Mouse (Mus musculus): Measurements from ENCODE around the gene Rps6kb1.
"Not testable (repeated sequence)": the region's sequence is repeated elsewhere in the genome, so short reads cannot be mapped to it uniquely, and the experiment has no call there.

Gene Rps6kb1

DNA sequence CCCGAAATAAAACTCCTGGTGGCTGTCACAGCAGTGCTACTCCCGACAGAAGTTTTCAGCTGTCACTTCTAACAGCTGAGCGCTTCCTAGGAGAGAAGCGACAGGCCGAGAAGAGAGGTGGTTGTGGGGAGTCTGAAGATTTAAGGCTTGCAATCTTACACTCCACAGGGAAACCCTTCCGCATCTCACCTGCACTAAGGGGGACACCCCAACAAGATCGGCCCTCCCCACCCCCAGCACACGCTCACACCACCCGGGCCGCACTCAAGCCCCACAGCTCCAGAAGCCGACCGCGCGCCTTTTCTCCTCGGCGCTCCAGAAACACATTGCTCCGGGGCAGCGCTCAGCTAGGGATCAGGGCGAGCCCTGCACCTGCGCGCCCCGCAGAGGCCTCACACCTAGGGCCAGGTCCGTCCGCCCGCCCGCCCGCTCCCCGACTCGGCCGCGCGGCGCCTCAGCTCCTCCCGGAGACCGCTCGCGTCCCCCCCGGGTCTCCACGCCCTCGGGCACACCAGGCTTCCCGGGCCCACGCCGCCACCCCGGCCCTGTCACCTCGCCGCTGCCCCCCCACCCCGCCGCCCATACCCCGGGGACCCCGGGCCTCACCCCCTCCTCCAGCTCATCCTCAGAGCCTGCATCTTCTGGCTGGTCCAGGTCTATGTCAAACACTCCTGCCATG, 506 bp downstream of the Rps6kb1 start:
- ATAC-seq (ENCODE audit: insufficient number of reproducible peaks, low FRiP score, low TSS enrichment) = peak; percentile 59; the same call in 1 of the 2 replicates

GRCm38 (mm10) chr11:86542851-86543250, 1.8 kb downstream of the Rps6kb1 start:
- ATAC-seq (ENCODE audit: insufficient number of reproducible peaks, low FRiP score, low TSS enrichment) = no peak

DNA sequence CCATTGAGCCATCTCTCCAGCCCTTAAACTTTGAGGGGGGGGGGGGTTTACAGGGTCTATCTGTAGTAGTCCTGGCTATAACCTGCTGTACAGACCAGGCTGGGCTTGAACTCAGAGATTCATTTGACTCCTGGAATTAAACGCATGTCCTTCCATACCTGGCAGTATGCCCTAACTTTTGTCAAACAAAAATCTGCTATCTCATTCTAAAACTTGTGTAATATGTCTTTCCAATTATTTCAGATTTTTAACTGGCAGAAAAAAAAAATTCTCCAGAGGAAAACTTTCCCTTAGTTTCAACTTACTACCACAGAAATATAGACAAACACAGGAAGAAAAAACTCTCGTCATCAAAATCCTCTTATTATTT, 4.1 kb downstream of the Rps6kb1 start:
- no peak for ATAC-seq (ENCODE audit: insufficient number of reproducible peaks, low FRiP score, low TSS enrichment)

GRCm38 (mm10) chr11:86539716-86540475, 4.7 kb downstream of the Rps6kb1 start:
- no peak for ATAC-seq (ENCODE audit: insufficient number of reproducible peaks, low FRiP score, low TSS enrichment)

GRCm38 (mm10) chr11:86538786-86539185, 5.8 kb downstream of the Rps6kb1 start:
- ATAC-seq (ENCODE audit: insufficient number of reproducible peaks, low FRiP score, low TSS enrichment) = no peak

DNA sequence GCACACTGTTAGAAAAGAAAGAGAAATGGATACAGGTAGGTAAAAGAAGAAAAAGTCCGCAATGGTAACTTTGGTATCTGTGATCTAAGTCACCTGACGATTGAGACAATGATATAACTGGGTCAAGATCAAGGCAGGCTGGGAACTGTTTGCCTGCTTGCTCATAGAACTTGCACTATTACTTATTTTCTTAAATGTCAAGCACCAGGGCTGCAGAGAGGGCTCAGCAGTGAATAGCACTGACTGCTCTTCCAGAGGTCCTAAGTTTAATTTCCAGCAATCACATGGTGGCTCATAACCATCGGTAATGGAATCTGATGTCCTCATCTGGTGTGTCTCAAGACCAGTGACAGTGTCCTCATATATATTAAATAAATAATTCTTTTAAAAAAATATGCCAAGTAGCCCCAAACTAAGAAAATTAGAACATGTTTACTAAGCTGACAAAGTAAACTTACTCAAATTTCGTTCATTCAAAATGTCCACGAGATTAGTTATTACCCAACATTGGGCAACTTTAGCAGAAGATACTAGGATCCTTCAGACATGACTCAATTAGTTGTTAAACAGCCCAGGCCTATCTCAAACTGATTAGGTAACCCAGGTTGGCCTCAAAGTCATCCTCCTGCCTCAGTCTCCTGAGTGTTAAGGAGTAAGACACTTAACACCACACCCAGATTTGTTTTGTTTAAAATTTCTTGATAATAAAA, 10.2 kb downstream of the Rps6kb1 start:
- ATAC-seq (ENCODE audit: insufficient number of reproducible peaks, low FRiP score, low TSS enrichment) = no peak

DNA sequence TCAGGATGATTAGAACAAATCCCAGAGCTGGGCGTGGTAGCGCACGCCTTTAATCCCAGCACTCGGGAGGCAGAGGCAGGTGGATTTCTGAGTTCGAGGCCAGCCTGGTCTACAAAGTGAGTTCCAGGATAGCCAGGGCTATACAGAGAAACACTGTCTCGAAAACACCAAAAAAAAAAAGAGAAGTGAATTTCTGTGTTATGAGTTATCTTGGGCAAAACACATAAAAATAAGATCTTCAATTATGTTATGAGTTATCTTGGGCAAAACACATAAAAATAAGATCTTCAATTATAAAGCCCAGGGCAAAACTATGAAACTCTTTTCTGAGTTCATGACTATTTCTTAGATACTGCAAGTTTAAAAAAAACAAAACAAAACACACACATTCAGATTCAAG, 11.3 kb downstream of the Rps6kb1 start:
- ATAC-seq (ENCODE audit: insufficient number of reproducible peaks, low FRiP score, low TSS enrichment) = not testable (repeated sequence)

- ATAC-seq (ENCODE audit: insufficient number of reproducible peaks, low FRiP score, low TSS enrichment) = no peak
Observed at GRCm38 (mm10) chr11:86532834-86533233, 11.8 kb downstream of the Rps6kb1 start.

DNA sequence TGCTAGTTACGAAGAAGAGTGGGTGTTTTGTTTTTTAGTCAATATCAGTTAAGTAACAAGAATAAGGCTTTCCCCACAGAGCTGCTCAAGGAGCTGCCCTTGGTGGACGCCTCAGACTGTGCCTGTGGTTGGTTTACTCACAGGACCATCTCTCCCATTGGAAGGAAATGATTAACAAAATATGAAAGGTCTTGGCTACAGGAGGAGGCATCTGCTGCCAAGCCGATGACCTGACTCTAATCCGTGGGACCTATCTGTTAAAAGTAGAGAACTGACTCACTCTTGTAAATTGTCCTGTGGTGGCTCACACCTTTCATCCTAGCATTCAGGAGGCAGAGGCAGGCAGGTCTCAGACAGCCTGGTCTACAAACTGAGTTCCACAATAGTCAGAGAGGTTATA, 17.1 kb downstream of the Rps6kb1 start:
- ATAC-seq (ENCODE audit: insufficient number of reproducible peaks, low FRiP score, low TSS enrichment) = no peak

DNA sequence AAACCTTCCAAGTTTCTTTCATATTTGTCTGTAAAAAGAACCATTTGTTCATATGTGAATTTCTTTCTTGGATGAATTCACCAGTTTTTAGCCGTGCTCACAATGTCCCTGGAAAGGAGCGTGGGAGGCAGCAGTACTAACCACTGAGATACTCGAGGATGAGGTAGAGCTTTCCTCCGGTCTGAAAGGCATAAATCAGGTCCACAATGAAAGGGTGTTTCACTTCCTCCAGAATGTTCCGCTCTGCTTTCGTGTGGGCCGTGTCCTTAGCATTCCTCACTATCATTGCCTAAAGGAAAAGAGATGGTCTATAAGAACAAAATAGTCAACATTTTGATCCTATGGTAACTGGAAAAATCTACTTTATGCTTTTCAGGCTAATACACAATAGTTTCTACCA, 24.9 kb downstream of the Rps6kb1 start:
- no peak for ATAC-seq (ENCODE audit: insufficient number of reproducible peaks, low FRiP score, low TSS enrichment)

DNA sequence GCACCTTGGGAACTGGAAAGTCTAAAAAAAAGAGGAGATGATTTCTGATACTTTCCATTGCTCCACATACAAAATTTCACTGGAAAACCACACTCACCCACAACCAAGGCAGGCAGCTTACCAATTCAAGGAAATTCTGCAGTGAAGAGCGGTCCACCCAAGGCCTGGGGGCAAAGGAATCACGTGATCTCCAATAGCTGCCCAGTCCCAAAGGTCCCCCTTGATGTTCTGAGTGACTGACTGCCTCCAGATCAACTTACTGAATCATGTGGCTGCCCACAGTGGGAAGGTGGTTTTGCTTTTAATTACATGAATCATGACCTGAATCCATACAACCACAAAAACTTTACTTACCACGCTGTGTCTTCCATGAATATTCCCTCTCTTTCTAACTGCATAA, 27.4 kb downstream of the Rps6kb1 start:
- ATAC-seq (ENCODE audit: insufficient number of reproducible peaks, low FRiP score, low TSS enrichment) = no peak

DNA sequence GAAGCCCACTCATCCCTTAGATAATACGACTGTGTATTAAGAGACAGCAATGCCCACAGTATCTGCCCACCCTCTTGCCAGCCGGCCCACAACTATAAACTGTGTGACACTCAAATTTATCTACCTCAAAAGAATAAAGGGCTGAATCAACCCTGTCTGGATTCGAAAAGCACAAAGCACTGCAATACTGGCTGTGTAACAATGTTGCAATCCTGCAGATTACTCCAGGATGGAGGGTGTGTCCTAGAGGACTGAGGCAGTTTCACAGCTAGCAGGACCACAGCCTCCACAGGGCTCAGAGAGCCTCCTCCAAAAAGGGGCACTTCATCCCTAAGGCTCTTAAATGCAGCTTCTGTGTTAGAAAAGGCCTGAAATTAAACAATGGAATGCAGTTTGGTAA, 28.0 kb downstream of the Rps6kb1 start:
- ATAC-seq (ENCODE audit: insufficient number of reproducible peaks, low FRiP score, low TSS enrichment) = no peak

DNA sequence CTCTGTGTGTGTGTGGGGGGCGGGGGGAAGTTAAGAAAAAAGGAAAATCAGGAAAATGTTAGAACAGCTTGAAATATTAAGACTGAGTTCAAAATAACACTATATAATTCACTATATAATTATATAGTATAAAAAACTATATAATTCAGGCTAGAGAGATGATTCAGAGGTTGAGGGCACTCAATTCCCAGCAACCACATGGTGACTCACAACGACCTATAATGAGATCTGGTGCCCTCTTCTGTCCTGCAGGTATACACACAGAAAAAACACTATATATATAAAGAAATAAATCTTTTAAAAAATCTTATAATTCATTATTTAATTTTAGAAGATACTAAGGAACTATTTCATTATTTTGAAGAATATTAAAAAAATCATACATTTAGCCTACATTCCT, 36.6 kb downstream of the Rps6kb1 start:
- ATAC-seq (ENCODE audit: insufficient number of reproducible peaks, low FRiP score, low TSS enrichment) = no peak

- no peak for ATAC-seq (ENCODE audit: insufficient number of reproducible peaks, low FRiP score, low TSS enrichment)
Observed at GRCm38 (mm10) chr11:86507334-86507733, 37.3 kb downstream of the Rps6kb1 start.

GRCm38 (mm10) chr11:86503121-86503520, 41.5 kb downstream of the Rps6kb1 start:
- ATAC-seq (ENCODE audit: insufficient number of reproducible peaks, low FRiP score, low TSS enrichment) = no peak

DNA sequence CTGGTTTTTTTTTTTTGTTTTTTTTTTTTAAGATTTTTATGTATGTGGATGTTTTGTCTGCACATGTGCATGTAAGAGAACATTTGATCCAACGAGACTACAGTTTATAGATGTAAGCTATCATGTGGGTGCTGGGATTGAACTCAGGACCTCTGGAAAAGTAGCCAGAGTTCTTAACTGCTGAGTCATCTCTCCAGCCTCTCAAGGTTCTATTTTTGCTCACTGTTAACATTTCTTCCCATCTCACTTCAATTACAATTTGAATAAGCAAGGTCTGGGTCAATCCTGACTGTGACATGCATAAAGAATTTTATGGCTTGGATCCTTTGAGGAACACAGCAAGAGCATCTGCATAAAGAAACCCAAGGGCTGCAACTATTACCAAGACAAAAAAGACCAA, 43.8 kb downstream of the Rps6kb1 start:
- no peak for ATAC-seq (ENCODE audit: insufficient number of reproducible peaks, low FRiP score, low TSS enrichment)

- no peak for ATAC-seq (ENCODE audit: insufficient number of reproducible peaks, low FRiP score, low TSS enrichment)
Observed at GRCm38 (mm10) chr11:86497908-86498307, 46.7 kb downstream of the Rps6kb1 start.

DNA sequence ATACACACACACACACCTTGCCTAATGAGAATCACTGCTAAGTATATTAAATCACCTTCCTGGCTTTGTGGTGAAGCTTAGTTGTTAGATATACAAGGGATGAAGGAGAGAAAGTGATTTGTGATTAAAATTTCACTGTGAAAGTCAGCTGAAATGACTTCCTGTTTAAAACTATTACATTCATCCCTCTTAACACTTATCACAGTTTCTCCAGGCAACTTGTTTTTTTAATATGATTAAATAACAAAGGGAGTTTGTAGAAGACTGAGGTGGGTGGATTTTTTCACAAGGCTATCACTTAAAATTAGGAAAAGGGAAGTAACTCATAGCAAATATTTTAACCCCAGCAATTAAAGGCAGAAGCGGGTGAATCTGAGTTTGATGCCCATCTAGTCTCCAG, 47.2 kb downstream of the Rps6kb1 start:
- no peak for ATAC-seq (ENCODE audit: insufficient number of reproducible peaks, low FRiP score, low TSS enrichment)

- no peak for ATAC-seq (ENCODE audit: insufficient number of reproducible peaks, low FRiP score, low TSS enrichment)
Observed at GRCm38 (mm10) chr11:86490782-86491181, 53.8 kb downstream of the Rps6kb1 start.

GRCm38 (mm10) chr11:86484910-86485510, 59.6 kb downstream of the Rps6kb1 start:
- peak; percentile 34; the same call in 1 of the 2 replicates for ATAC-seq (ENCODE audit: insufficient number of reproducible peaks, low FRiP score, low TSS enrichment)

All from cerebellum, adult (tissue).